Comparison of ENCODE assay signal across 8 mouse cellular contexts in the genomic region with DNA sequence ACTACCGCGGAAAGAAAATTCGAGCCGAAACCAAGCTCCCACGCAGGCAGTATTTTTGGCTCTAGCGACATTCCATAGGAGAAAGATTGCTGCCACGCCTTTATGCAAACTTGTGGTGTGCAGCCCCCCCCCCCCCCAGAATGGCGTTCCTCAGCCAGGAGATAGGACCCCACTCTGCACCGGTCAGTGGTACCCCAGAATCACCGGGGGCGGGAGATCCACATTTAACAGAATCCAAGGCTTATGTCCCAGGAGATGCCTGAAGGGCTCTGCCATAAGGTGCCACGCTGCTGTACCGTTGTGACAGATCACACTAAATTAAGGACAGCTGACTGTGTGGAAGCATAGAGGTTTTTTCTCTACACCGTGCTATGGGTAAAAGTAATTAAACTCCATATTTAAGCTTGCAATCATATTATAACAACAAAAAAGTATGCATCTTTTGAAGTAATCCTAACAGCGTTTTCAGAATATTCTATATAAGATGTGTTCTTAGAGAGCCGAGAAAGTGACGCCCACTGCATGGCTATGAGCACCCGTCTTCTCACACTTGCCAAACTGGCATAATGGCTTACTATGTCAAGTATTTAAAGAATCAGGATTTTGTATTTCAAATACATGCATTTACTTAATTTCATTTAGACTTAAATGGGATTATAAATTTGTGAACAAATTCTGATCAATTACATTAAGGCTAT.
DNase-seq lines count a peak whose midpoint lies in the region; ATAC-seq and TF ChIP-seq lines count a peak whose summit lies in the region.

No protein-coding gene starts in this region.

- no peak for TF ChIP-seq CTCF in spleen, adult 2 months (IDR thresholded peaks at IDR 0.05; ENCODE audit: extremely low read depth, insufficient read depth, insufficient read length, insufficient replicate concordance)
- no peak for TF ChIP-seq CTCF in thymus, adult 2 months (IDR thresholded peaks at IDR 0.05; ENCODE audit: borderline replicate concordance, control insufficient read depth, extremely low read depth, insufficient read depth, low read length, poor library complexity)

- TF ChIP-seq POLR2A in spleen, adult 2 months (IDR thresholded peaks at IDR 0.05; ENCODE audit: low read depth, low read length), result no peak
- no peak for TF ChIP-seq POLR2A in thymus, adult 2 months (IDR thresholded peaks at IDR 0.05; ENCODE audit: control insufficient read depth, extremely low read depth, insufficient read depth, low read length, poor library complexity)

- DNase-seq in cerebellum, adult 11-12 months, result peak; percentile 4
- DNase-seq in cerebellum, adult 11 months, result no peak
- no peak for DNase-seq in spleen, adult 2 months (ENCODE audit: low read depth in 1 of 2, low spot score in 2 of 2)
- no peak for DNase-seq in spleen, adult 12 weeks (ENCODE audit: low spot score)
- no peak for DNase-seq in thymus, adult 2 months
- DNase-seq in embryo, embryonic 10.5 days (ENCODE audit: low spot score), result no peak

- ATAC-seq in limb, embryonic 12.5 days (ENCODE audit: insufficient number of reproducible peaks, insufficient read depth, low FRiP score, low TSS enrichment, low read depth), result no peak
- ATAC-seq in stomach, embryonic 14.5 days (ENCODE audit: insufficient number of reproducible peaks, insufficient read depth, low FRiP score, low read depth), result 0 out of 2 replicates have a peak, but pooled peaks have one; percentile 6

- H3K27me3 ChIP-seq in spleen, adult 2 months (ENCODE audit: control insufficient read depth, insufficient read depth, low read length), result no peaks in the 10 kb centered on the region
- H3K27me3 ChIP-seq in limb, embryonic 12.5 days, result no peaks in the 10 kb centered on the region
- H3K27me3 ChIP-seq in stomach, embryonic 14.5 days (ENCODE audit: control insufficient read depth, insufficient read depth, low read length), result no peaks in the 10 kb centered on the region
- H3K27me3 ChIP-seq in thymus, adult 2 months (ENCODE audit: control insufficient read depth, insufficient read depth, low read length), result peaks cover 6% of the 10 kb centered on the region; the same call in 1 of the 2 replicates

- no peak overlapping the region for H3K27ac ChIP-seq in spleen, adult 2 months (ENCODE audit: insufficient read depth, low read length)
- H3K27ac ChIP-seq in limb, embryonic 12.5 days, result peak overlapping the region; percentile 75; the same call in 1 of the 2 replicates
- H3K27ac ChIP-seq in stomach, embryonic 14.5 days (ENCODE audit: low read length), result peak overlapping the region; percentile 49
- H3K27ac ChIP-seq in thymus, adult 2 months (ENCODE audit: control insufficient read depth, insufficient read depth, low read length), result no peak overlapping the region

- peak overlapping the region; percentile 65 for H3K9ac ChIP-seq in limb, embryonic 12.5 days (replicated peaks)
- peak overlapping the region; percentile 18; the same call in 1 of the 2 replicates for H3K9ac ChIP-seq in stomach, embryonic 14.5 days (replicated peaks; ENCODE audit: low read depth, low read length)

- peak overlapping the region; percentile 85 for H3K4me2 ChIP-seq in limb, embryonic 12.5 days
- H3K4me2 ChIP-seq in stomach, embryonic 14.5 days (replicated peaks; ENCODE audit: low read depth, low read length), result peak overlapping the region; percentile 84

- peak overlapping the region; percentile 21; the same call in 1 of the 2 replicates for H3K4me3 ChIP-seq in spleen, adult 2 months (ENCODE audit: extremely low read depth, insufficient read depth, insufficient read length)
- peak overlapping the region; percentile 50 for H3K4me3 ChIP-seq in limb, embryonic 12.5 days (replicated peaks)
- H3K4me3 ChIP-seq in stomach, embryonic 14.5 days (ENCODE audit: low read depth, low read length), result peak overlapping the region; percentile 45
- no peak overlapping the region for H3K4me3 ChIP-seq in thymus, adult 2 months (ENCODE audit: control insufficient read depth, insufficient read depth, low read length)

- WGBS in spleen, adult 2 months, result 22% methylated on average over 18 of the region's 18 CpGs
- WGBS in limb, embryonic 12.5 days, result 5% methylated on average over 18 of the region's 18 CpGs
- 7% methylated on average over 18 of the region's 18 CpGs for WGBS in stomach, embryonic 14.5 days
- WGBS in thymus, adult 2 months, result 24% methylated on average over 18 of the region's 18 CpGs

- no peaks in the 10 kb centered on the region; the same call in 1 of the 2 replicates for H3K4me1 ChIP-seq in spleen, adult 2 months (ENCODE audit: control insufficient read depth, insufficient read depth, insufficient read length)
- H3K4me1 ChIP-seq in limb, embryonic 12.5 days (replicated peaks), result peaks cover 29% of the 10 kb centered on the region
- peaks cover 25% of the 10 kb centered on the region for H3K4me1 ChIP-seq in stomach, embryonic 14.5 days (ENCODE audit: control insufficient read depth, insufficient read depth, low read length)
- 0 out of 2 replicates have a peak, but pooled peaks cover 3% of the 10 kb centered on the region for H3K4me1 ChIP-seq in thymus, adult 2 months (replicated peaks; ENCODE audit: control insufficient read depth, insufficient read depth, low read length)

- H3K36me3 ChIP-seq in spleen, adult 2 months (ENCODE audit: control insufficient read depth, insufficient read depth, low read length), result no peaks in the 10 kb centered on the region
- no peaks in the 10 kb centered on the region for H3K36me3 ChIP-seq in limb, embryonic 12.5 days
- no peaks in the 10 kb centered on the region for H3K36me3 ChIP-seq in stomach, embryonic 14.5 days (ENCODE audit: control insufficient read depth, insufficient read depth, low read length)
- H3K36me3 ChIP-seq in thymus, adult 2 months (ENCODE audit: control insufficient read depth, insufficient read depth, low read length), result no peaks in the 10 kb centered on the region

- H3K9me3 ChIP-seq in limb, embryonic 12.5 days, result no peaks in the 10 kb centered on the region
- no peaks in the 10 kb centered on the region for H3K9me3 ChIP-seq in stomach, embryonic 14.5 days (ENCODE audit: control insufficient read depth, low read depth, low read length)

Comparison
In these comparisons a context has a peak if more than half of its experiments do, and no peak if none do; other contexts are left out.
1. H3K27ac ChIP-seq: peak in limb, embryonic 12.5 days (single experiment) and stomach, embryonic 14.5 days (single experiment); none in spleen, adult 2 months (single experiment) and thymus, adult 2 months (single experiment).